Mouse (Mus musculus): Measurements from ENCODE around the gene Cntd1. TPM values are rescaled to one million over a fixed set of nuclear protein-coding genes. Genes with fewer than 3 reads are reported as not detected.

Gene Cntd1
- polyA plus RNA-seq (2015; fragmentation: Nextera tagmentation; extraction: Ambion mirVana), result 1.3 and 1.7 TPM in 2 replicates

GRCm38 (mm10) chr11:101278223-101279192 lies at the start of gene Cntd1, which contains the start of gene Coa3:
TSS of gene Cntd1 (plus strand) at chr11:101279012.
TSS of gene Coa3 (minus strand) at chr11:101279114.
- H3K4me2 ChIP-seq, result peak within 1 kb of the TSS; percentile 75
- ATAC-seq (ENCODE audit: borderline replicate concordance, extremely low read depth, low FRiP score, low TSS enrichment), result peak; percentile 90
- WGBS, result 6% methylated on average over 45 of the region's 45 CpGs
- H3K4me1 ChIP-seq, result peaks cover 29% of the 10 kb centered on the region
- no peaks in the 10 kb centered on the region for H3K27me3 ChIP-seq
- peak within 1 kb of the TSS; percentile 67 for H3K4me3 ChIP-seq
- 0 out of 2 replicates have a peak, but pooled peaks cover 2% of the 10 kb centered on the region for H3K36me3 ChIP-seq
- H3K9me3 ChIP-seq, result no peaks in the 10 kb centered on the region
- peak within 1 kb of the TSS; percentile 56 for H3K27ac ChIP-seq
- H3K9ac ChIP-seq, result peak within 1 kb of the TSS; percentile 66

- no peak for ATAC-seq (ENCODE audit: borderline replicate concordance, extremely low read depth, low FRiP score, low TSS enrichment)
- Histone ChIP-seq H3K27me3 (no peaks in the 10 kb centered on the region), H3K27ac (peak overlapping the region; percentile 98), H3K36me3 (no peaks in the 10 kb centered on the region), H3K9ac (no peak overlapping the region), H3K9me3 (no peaks in the 10 kb centered on the region), H3K4me2 (0 out of 2 replicates have a peak overlapping the region, but pooled peaks have one; percentile 10), H3K4me3 (no peak overlapping the region), H3K4me1 (peaks cover 38% of the 10 kb centered on the region)
- 21% methylated on average over 8 of the region's 8 CpGs for WGBS
Measured at GRCm38 (mm10) chr11:101229361-101229900, 49.4 kb upstream of the Cntd1 start.

GRCm38 (mm10) chr11:101230061-101230511 lies 48.7 kb upstream of the Cntd1 start:
- Histone ChIP-seq H3K4me3 (no peak overlapping the region), H3K4me1 (peaks cover 36% of the 10 kb centered on the region), H3K9ac (no peak overlapping the region), H3K27ac (peak overlapping the region; percentile 98), H3K4me2 (peak overlapping the region; percentile 57; the same call in 1 of the 2 replicates), H3K36me3 (no peaks in the 10 kb centered on the region), H3K27me3 (no peaks in the 10 kb centered on the region), H3K9me3 (no peaks in the 10 kb centered on the region)
- 21% methylated on average over 2 of the region's 2 CpGs for WGBS
- no peak for ATAC-seq (ENCODE audit: borderline replicate concordance, extremely low read depth, low FRiP score, low TSS enrichment)

- WGBS, result 14% methylated on average over 5 of the region's 5 CpGs
- ATAC-seq (ENCODE audit: borderline replicate concordance, extremely low read depth, low FRiP score, low TSS enrichment), result no peak
Measured at GRCm38 (mm10) chr11:101230526-101230925, 48.3 kb upstream of the Cntd1 start.

GRCm38 (mm10) chr11:101230991-101231871 lies 47.6 kb upstream of the Cntd1 start:
- H3K9ac ChIP-seq, result peak overlapping the region; percentile 17
- no peaks in the 10 kb centered on the region for H3K9me3 ChIP-seq
- no peaks in the 10 kb centered on the region for H3K36me3 ChIP-seq
- peaks cover 32% of the 10 kb centered on the region for H3K4me1 ChIP-seq
- H3K27me3 ChIP-seq, result no peaks in the 10 kb centered on the region
- peak; percentile 66 for ATAC-seq (ENCODE audit: borderline replicate concordance, extremely low read depth, low FRiP score, low TSS enrichment)
- 4% methylated on average over 18 of the region's 18 CpGs for WGBS
- H3K4me2 ChIP-seq, result peak overlapping the region; percentile 57
- H3K27ac ChIP-seq, result peak overlapping the region; percentile 98
- H3K4me3 ChIP-seq, result peak overlapping the region; percentile 33

More at GRCm38 (mm10) chr11:101230526-101230925, 48.3 kb upstream of the Cntd1 start:
- H3K9ac ChIP-seq, result peak overlapping the region; percentile 17; the same call in 1 of the 2 replicates
- no peak overlapping the region for H3K4me3 ChIP-seq
- H3K36me3 ChIP-seq, result no peaks in the 10 kb centered on the region
- H3K4me1 ChIP-seq, result peaks cover 32% of the 10 kb centered on the region
- no peaks in the 10 kb centered on the region for H3K27me3 ChIP-seq
- peak overlapping the region; percentile 57 for H3K4me2 ChIP-seq
- H3K27ac ChIP-seq, result peak overlapping the region; percentile 98
- no peaks in the 10 kb centered on the region for H3K9me3 ChIP-seq

- H3K9me3 ChIP-seq, result no peaks in the 10 kb centered on the region
- H3K27ac ChIP-seq, result peak overlapping the region; percentile 98
- H3K27me3 ChIP-seq, result no peaks in the 10 kb centered on the region
- ATAC-seq (ENCODE audit: borderline replicate concordance, extremely low read depth, low FRiP score, low TSS enrichment), result peak; percentile 66
- peaks cover 32% of the 10 kb centered on the region for H3K4me1 ChIP-seq
- H3K36me3 ChIP-seq, result no peaks in the 10 kb centered on the region
- 42% methylated on average over 6 of the region's 6 CpGs for WGBS
- H3K9ac ChIP-seq, result peak overlapping the region; percentile 17; the same call in 1 of the 2 replicates
- peak overlapping the region; percentile 57 for H3K4me2 ChIP-seq
- H3K4me3 ChIP-seq, result peak overlapping the region; percentile 33
Measured at GRCm38 (mm10) chr11:101232010-101232839, 46.6 kb upstream of the Cntd1 start.

GRCm38 (mm10) chr11:101233240-101233639 lies 45.6 kb upstream of the Cntd1 start:
- no peaks in the 10 kb centered on the region for H3K27me3 ChIP-seq
- H3K4me1 ChIP-seq, result peaks cover 39% of the 10 kb centered on the region
- no peak overlapping the region for H3K9ac ChIP-seq
- no peaks in the 10 kb centered on the region for H3K36me3 ChIP-seq
- no peak overlapping the region for H3K27ac ChIP-seq
- no peak overlapping the region for H3K4me2 ChIP-seq
- H3K4me3 ChIP-seq, result no peak overlapping the region
- 53% methylated on average over 1 of the region's 1 CpGs for WGBS
- no peaks in the 10 kb centered on the region for H3K9me3 ChIP-seq
- ATAC-seq (ENCODE audit: borderline replicate concordance, extremely low read depth, low FRiP score, low TSS enrichment), result no peak

- H3K36me3 ChIP-seq, result no peaks in the 10 kb centered on the region
- no peak overlapping the region for H3K4me2 ChIP-seq
- no peaks in the 10 kb centered on the region for H3K27me3 ChIP-seq
- ATAC-seq (ENCODE audit: borderline replicate concordance, extremely low read depth, low FRiP score, low TSS enrichment), result no peak
- no peak overlapping the region for H3K9ac ChIP-seq
- no peak overlapping the region for H3K4me3 ChIP-seq
- no peak overlapping the region for H3K27ac ChIP-seq
- H3K9me3 ChIP-seq, result no peaks in the 10 kb centered on the region
- peaks cover 39% of the 10 kb centered on the region for H3K4me1 ChIP-seq
Measured at GRCm38 (mm10) chr11:101234124-101234523, 44.7 kb upstream of the Cntd1 start.

GRCm38 (mm10) chr11:101235429-101235828 lies 43.4 kb upstream of the Cntd1 start:
- H3K9ac ChIP-seq, result no peak overlapping the region
- H3K36me3 ChIP-seq, result no peaks in the 10 kb centered on the region
- no peaks in the 10 kb centered on the region for H3K27me3 ChIP-seq
- no peak for ATAC-seq (ENCODE audit: borderline replicate concordance, extremely low read depth, low FRiP score, low TSS enrichment)
- no peaks in the 10 kb centered on the region for H3K9me3 ChIP-seq
- peaks cover 26% of the 10 kb centered on the region for H3K4me1 ChIP-seq
- no peak overlapping the region for H3K27ac ChIP-seq
- H3K4me2 ChIP-seq, result no peak overlapping the region
- no peak overlapping the region for H3K4me3 ChIP-seq

GRCm38 (mm10) chr11:101236782-101237181 lies 42.0 kb upstream of the Cntd1 start:
- no peaks in the 10 kb centered on the region for H3K36me3 ChIP-seq
- H3K4me1 ChIP-seq, result peaks cover 12% of the 10 kb centered on the region
- H3K27me3 ChIP-seq, result no peaks in the 10 kb centered on the region
- no peak overlapping the region for H3K4me3 ChIP-seq
- no peak overlapping the region for H3K4me2 ChIP-seq
- no peak for ATAC-seq (ENCODE audit: borderline replicate concordance, extremely low read depth, low FRiP score, low TSS enrichment)
- H3K27ac ChIP-seq, result no peak overlapping the region
- 88% methylated on average over 5 of the region's 5 CpGs for WGBS
- no peak overlapping the region for H3K9ac ChIP-seq
- H3K9me3 ChIP-seq, result no peaks in the 10 kb centered on the region

Data from lung, embryonic 15.5 days (tissue).